Mouse (Mus musculus): Measurements from ENCODE around the gene Tusc2.
A peak's percentile ranks its signal among the peaks of the same experiment; 100 is the strongest.
"Not testable (repeated sequence)": the region's sequence is repeated elsewhere in the genome, so short reads cannot be mapped to it uniquely, and the experiment has no call there.

Tusc2 gene

DNA sequence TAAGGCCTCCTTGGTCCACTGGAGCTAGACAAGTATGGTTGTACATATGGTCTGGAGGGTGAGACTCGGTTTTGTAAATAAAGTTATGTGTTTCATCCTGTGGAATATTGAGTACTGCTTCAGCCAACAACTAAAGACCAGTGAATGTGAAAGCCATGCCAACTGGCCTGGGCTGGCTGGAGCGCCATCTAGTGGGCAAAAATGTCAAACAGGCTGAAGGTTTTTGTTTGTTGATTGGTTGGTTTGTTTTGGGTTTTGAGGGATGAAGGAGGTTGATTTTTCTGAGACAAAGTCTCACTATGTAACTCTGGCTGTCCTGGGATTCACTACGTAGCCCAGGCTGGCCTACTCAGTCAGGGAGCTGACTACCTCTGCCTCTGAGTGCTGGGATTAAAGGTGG is 17.5 kb upstream of the Tusc2 start:
- peak; percentile 62 for DNase-seq

DNA sequence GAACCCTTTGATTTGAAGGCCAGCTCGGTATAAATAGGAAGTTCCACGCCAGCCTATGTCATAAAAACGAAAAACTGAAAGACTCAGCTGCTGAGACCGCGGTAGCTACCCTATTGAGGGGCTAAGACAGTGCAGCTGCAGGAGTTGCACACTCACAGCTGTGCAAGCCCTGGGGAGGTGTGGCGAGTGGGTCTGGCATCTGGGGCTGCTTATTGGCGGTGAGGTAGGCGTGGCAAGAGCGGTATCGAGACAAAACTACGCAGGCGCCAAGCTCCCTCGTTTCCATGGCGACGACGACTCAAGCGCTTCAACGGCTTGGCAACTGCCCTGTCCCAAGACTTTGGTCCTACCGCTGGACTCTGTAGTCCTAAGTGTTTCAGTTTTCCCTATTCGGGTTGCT is 16.0 kb upstream of the Tusc2 start, which contains the start of gene Zmynd10:
TSS of gene Zmynd10 (plus strand) at position 273 of the 400 bp plus-strand sequence.
- peak; percentile 97 for DNase-seq

DNA sequence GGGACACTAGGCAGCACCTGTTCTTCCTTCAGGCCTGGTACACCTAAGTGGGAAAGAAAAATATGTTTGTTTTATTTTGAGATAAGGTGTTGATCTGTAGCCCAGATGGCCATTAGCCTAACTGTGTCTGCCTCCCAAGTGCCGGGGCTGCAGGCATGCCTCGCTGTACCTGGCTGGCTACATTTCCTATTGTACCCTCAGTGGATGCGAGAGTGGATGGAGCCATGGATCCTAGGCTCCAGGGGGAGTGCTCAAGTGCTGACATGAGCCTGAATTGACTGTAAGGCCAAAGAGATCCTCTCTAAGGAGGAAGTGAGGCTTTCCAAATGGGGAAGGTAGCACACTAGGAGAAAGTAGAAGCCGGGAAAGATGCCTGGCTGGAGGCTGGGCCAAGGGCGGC is 15.1 kb upstream of the Tusc2 start:
- DNase-seq: no peak

DNA sequence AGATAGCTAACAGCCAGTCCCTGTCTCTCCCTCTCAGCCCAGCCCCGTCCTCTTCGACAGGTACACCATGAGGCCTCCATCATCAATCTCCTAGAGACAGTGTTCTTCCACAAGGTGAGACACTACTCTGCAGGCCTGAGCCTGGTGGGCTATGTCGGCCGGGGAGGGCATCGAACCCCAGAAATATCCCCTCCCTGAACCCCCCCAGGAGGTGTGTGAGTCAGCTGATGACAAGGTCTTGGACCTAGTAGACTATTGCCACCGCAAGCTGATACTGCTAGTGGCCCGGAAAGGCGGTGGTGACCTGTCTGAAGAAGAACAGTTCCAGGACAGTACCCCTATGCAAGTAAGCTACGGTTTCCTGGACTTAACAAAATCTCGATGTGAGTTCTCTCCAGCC is 14.2 kb upstream of the Tusc2 start:
- no peak for DNase-seq

DNA sequence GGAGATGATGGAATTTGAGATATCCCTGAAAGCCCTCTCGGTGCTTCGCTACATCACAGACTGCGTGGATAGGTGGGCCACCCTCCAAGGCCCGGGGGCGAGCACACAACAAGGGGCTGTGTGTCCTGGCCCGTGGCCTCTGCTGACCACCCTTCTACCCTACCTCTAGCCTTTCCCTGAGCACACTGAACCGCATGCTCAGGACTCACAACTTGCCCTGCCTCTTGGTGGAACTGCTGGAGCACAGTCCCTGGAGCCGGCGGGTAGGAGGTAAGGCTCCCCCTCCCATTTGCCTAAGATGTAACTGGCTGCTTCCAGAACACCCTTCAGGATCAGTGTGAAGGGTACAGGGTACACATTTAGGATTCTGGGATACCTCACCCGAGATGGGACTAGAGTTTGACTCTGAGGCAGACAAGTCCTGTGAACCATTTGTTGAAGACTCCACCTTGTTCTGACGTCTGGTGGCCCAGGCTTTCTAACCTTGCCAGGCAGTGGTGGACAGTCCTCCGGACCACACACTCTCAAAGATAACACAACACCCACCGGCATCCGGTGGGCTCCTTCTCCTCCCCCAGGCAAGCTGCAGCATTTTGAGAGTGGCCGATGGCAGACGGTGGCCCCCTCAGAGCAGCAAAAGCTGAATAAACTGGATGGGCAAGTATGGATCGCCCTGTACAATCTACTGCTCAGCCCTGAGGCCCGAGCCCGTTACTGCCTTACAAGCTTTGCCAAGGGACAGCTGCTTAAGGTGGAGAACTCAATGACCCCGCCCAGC is 13.6 kb upstream of the Tusc2 start:
- no peak for DNase-seq

DNA sequence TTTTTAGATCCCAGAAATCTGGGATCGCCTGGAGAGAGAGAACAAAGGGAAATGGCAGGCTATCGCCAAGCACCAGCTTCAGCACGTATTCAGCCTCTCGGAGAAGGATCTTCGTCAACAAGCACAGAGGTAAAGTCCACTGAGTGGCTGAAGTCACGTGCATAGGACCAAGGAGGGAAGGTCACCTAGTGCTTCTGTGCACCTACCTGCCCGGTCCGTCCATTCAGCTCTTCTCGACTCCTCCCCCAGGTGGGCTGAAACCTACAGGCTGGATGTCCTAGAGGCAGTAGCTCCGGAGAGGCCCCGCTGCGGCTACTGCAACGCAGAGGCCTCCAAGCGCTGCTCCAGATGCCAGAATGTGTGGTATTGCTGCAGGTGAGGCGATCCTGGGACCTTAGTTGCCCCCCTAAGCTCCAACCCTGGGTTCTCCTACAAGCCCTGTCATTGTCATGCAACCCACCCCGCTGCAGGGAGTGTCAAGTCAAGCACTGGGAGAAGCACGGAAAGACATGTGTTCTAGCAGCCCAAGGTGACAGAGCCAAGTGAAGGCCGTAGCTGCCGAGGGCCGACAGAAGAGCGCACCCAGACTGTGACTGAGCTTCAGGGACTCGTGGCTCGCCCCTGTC is 12.5 kb upstream of the Tusc2 start:
- DNase-seq: peak; percentile 95

DNA sequence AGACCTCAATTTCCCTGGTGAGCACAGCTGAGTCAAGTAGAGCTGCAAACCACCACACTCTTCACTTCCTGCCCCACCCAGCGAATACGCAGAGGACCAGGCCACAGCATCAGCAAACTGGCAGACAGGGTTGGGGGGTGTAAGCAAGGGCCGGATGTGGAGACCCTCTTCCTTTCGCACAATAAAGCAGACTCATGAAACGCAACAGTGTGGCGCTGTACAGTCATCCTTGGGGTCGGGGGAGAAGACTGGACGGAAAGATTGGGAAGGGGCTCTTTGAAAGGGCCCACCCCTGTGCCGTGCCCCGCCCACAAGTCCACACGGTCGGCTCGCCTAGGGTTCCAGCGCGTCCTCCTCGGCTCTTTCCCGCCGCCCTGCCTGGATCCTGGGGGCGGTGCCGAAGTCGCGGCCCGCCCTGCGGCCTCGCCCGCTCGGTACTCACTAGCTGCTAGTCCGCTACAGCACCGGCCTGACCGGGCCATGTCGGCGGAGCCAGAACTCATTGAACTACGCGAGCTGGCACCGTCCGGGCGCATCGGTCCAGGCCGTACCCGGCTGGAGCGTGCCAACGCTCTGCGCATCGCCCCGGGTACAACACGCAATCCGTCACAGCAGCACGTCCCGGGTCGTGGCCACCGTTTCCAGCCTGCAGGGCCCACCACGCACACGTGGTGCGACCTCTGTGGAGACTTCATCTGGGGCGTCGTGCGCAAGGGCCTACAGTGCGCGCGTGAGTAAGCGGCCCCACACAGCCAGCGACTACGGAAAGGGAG is 11.8 kb upstream of the Tusc2 start, which contains the start of gene Rassf1:
TSS of gene Rassf1 (plus strand) at position 439 of the 773 bp plus-strand sequence.
- peak; percentile 83 for DNase-seq

DNA sequence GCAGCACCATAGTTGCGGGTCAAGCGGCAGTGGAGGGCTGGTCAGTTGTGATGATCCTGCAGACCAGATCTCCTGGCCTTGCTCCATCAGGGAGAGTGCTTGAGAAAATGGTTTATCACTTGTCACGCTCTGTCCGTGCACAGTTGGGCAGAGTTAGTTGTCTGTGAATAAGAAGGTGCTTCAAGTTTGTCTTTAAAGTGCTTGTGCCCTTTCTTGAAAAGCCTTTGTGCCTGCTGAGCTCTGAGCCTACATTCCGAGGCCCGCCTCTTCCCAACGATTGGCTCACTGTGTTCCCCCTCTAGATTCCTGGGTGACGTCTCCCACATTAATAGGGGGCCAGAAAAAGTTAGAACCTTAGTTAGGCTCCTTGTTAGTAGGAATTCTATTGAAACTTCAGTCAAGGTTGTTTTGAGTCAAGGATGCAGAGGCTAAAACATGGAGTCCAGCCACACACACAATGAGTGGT is 11.1 kb upstream of the Tusc2 start:
- no peak for DNase-seq

DNA sequence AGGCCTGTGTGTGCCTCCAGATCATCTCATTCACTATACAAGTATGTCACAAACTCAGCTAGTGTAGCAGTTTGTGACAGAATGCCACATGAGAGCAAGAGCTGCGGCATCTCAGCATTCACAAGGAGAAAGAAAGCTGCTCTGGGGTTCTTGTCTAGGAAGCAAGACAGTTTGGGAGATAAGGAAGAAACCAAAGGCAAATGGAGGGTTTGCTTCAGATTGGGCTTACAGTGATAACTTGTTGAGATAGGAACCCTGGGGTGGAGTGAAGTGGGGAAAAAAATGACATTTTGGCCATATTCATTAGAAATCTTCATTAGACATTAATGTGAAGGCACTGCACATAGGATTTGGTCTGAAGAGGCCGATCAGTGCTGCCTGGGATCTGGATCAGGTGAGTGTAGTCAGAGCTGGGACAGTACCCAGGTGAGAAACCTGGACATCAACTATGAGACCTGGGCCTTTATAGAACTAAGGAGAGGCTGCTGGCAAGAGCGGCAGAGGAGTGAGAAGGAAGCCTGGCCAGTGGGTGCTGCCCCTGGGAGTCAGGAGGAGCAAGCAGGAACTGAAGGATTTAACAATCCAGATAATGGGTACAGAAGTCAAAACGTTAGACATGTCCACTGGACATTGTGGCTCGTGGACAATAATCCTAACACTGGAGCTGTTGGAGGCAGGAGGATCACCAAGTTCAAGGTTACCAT is 10.2 kb upstream of the Tusc2 start:
- no peak for DNase-seq

DNA sequence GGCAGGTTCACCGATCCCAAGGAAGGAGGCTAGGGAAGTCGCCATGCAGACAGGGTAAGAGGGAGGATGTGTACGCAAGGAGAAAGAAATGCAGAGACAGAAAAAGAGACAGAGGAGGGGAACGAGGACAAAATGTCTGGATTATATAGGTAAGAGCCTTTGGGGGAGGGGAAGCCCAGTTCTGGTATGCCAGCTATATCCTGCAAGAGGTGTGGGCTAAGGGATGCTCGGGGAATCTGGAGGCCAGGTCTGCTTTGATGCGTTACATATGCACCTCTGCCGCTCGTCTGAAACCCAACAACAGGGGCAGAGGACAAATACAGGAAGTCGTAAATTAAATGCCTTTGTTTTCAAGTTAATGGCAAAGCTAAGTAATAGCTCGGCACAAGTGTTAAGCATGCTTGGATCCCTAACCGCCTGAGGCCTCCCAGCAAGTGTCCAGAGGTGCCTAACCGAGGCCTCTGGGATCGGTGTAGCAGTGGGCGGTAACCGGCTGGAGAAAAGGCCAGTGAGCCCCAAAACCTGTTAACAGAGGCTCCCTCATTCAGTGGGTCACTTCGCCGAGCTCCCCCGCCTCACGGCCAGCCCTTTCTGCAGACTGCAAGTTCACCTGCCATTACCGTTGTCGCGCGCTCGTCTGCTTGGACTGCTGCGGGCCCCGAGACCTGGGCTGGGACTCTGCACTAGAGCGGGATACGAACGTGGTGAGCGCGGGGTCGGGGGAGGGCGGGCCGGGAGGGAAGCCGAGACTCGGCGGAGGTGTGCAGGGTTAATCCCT is 9.3 kb upstream of the Tusc2 start:
- peak; percentile 63 for DNase-seq

DNA sequence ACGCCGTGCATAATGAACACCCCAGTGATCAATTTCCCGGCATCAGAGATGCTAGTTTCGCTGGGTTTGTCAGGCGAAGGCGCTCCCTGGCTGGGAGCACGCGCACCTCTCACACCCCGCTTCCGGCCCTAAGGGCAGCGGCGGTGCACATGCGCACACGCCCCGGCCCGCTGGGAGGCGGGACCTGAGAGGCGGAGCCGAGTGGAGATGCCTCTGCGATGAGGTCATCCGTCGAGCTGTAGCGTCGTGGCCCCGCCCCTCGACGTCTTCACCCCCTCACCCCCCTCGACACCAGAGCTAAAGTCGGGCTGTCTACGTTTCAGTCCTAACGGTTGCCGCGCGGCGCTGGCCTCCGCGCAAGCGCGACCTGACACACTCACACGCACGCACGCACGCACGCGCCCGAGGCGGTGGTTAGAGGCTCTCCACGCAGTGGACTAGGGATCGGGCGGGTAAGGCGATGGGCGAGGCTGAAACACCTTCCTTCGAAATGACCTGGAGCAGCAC is 8.7 kb upstream of the Tusc2 start:
- DNase-seq: peak; percentile 96

DNA sequence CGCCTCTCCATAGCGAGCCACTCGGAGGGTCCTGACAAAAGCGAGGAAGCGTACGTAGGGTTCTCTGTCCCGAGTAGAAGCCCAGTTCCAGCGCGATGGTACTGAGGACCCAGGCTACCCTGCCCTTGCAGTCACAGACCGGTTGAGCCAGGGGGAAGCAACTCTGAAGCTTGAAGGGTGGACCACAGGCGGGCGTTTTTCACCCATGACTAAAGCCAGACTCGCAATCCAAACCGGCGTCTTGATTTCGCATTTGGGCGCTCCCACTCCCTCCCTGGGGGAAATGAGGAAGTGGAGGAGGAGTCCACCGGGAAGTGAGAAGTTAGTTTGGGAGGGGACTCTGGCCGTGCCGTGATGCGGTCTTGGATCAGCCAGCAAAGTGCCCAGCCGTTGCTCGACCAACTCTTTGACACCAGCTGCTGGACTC is 8.0 kb upstream of the Tusc2 start:
- peak; percentile 70 for DNase-seq

DNA sequence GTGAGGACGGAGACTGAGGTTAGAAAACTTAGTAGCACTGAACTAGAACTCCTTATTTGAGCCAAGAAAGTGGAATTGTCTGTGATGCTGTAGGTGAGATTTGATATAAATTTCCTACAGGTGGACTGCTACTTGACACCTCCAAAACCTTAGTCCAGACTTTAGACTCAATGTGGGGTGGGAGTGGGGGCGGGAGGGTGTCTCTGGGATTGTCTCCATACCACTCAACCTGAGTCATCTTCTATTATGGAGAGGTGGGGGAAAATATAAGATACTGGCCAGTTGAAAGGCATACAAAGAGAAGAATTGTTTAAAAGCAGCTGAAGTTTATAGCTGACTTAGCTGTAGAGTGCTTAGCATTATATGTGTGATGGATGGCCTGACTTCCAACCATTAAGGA is 7.4 kb upstream of the Tusc2 start:
- DNase-seq: no peak

DNA sequence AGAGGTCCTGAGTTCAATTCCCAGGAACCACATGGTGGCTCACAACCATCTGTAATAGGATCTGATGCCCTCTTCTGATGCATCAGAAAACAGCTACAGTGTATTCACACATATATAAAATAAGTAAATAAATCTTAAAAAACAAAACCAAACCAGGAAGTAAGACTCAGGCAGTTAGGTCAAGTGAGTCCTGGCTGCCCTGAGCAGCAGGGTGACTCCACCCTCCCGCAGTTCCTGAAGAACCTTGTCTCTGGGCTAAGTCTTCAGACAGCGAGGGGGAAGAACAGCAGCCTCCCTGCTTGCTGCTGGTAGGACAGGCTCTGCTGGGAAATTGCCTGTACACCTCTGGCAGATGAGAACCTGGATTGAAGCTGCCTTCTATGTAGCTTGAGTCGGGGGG is 6.7 kb upstream of the Tusc2 start:
- no peak for DNase-seq

DNA sequence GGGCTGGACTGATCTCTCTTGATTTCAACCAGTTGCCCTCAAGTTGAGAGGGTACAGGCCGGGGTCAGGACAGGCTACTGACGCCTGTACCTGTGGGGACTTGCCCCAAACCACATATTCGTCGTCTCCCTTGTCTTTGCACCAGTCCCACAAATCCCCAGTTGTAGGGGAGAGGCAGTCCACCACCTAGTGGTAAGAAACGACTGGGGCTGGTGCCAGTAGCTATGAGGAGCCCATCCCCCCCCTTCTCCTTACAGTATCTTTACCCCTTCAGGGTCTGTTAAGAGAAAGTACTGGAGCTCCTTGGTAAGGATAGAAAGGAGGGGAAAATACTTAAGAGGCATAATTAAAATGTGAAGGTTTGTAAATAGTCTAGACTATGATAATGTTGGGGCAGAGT is 2.5 kb downstream of the Tusc2 start:
- DNase-seq: not testable (repeated sequence)

DNA sequence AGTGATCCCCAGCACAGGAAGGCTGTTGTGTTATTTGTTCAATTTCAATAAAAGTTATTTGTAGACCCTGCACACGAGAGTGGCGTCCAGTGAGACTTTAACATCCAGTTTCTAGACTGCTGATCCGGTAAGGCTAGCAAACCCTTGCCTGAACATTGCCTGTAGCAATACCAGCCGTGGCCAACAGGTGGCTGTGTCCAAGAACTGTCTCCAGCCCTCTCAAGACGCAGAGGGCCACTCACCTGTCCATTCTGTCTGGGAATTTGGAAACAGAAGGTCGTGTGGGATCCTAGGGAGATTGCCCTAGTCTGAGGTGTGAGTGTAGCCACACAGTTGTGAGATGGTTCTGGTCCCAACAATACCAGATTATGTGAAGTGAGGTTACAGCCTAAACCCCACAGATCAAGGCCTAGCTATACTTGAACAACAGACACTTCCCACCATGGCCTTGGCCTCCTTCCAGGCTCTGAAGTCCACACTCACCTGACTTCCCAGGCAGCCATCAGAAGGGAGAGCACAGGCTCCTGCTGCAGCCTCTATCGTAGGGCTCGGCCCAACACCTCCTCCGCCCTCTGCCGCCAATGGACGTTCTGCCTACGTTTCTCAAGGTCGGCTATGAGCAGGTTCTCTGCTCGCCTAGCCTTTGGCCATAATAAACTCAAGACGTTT is 3.1 kb downstream of the Tusc2 start:
- DNase-seq: peak; percentile 90

DNA sequence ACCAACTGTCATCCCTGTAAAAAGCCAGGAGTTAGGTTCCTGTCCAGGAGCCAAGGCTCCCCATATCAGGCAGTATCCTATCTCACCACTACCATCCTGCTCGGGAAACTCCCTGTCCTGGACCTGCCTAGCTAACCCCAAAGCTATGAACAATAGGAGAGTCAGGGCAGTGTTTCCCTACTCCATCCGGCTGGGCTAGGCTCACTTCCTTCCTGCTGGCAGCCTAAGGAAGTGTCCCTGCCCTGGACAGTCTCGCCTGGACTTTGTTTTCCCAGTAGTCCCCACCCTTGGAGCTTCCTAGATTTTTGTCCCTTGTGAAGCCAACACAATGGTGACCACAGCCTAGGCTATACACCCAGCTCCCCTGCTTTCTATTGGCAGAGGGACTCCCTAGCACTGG is 3.8 kb downstream of the Tusc2 start:
- DNase-seq: peak; percentile 83

DNA sequence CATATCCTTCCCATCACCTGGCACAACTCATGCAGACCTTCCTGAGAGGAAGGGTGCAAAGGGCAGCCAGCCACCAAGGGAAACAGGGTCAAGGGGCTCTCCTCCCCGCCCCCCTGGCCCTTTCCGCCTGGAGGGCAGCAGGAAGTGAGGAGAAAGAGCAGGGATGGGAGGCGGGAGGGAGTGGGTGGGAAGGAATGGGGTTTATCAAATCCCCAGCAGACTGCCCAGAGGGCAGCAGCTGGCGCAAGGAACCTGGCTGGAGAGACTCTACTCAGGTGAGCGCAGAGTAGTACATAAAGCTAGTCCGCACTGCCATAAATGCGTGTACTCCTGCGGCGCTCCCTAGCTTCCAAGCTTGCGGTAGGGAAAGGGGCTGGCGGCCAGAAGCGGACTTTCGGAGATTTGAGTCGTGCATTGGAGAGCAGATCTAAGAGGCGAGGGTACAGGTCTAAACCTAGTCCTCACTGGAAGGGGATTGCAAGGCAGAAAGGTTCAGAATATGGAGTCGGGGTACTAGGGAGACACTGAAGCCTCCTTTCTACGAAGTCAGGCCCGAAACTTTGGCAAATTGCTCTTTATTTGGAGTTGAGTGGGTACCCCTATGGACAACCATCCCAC is 4.8 kb downstream of the Tusc2 start, which contains the start of gene Hyal2:
TSS of gene Hyal2 (plus strand) at position 244 of the 618 bp plus-strand sequence.
- DNase-seq: peak; percentile 90

DNA sequence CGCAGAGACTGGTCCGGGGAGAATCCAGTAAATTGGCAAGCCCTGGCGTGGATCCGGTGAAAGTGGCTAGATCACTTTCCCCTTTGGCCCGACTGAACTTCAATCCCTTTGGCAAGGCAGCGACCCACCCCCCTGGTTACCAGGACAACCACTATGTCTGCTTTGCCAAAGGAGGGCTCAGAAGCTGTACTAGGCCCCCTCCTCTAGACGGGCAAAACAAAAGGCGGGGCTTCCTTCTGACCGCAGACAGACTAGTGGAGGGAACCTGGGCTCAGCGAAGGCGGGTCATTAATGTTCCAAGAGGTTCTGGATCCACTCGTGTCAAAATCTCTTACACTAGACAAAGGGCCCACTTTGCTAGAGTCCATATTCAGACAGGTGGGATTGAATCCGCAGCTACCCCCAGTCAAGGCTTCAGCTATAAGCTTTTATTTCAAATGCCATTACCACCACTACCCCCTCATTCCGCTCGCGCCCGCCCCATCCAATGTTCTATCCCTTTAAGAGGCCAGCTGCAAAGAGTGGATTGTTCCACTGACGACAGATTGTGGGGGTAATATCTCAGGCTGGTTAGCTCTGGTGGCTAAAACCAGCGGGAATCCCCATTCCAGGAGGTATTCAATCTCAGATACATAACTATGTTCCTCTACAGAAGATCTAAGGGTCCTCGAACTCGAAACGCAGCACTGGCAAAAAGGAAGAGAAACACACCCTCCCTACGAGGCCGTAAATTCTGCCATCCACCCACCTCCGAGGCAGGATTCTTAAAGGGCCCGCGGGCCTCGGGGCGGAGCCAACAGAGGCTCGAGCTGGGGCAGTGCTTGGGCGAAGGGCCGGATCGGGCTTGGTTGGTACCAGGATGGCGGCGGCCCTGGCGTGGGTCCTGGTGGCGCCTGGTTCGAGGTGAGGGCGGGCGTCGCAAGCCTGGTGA is 5.5 kb downstream of the Tusc2 start:
- peak; percentile 90 for DNase-seq

DNA sequence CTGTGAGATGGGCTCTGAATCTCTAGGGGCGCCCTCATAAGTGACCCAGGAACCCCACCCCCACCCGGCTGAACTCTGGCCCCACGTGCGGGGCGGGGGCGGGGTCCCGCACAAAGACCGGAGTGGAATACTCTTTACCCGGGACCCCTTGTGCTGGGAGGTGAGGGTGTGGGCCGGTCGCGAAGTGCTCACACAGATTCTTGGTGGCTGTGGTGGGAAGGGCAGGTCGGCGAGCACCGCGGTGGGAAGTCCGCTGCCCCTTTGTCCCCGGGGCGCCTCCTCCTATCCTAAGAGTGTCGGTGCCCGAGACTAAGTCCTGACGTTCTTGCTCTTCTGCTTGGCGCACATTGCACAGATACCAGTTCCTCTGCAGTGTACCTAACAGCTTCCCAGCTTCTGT is 6.2 kb downstream of the Tusc2 start:
- DNase-seq: no peak
